Mouse (Mus musculus) heart, adult 2 months (tissue): ENCODE results near the gene Best1. TPM values are rescaled to one million over a fixed set of nuclear protein-coding genes. Genes with fewer than 3 reads are reported as not detected.

ENCODE experiments used
- DNase-seq, 2 experiments: peaks; one replicate each; pipeline ENCODE4 v3.0.0; 2021
- H3K27ac ChIP-seq: fragments of 200-600 bp; 2 replicates; pipeline ENCODE4 v1.8.1; 2022
- H3K27me3 ChIP-seq: fragments of 200-500 bp; 2 replicates; pipeline ENCODE4 v1.6.1; 2012; ENCODE audit warnings: mild to moderate bottlenecking, low read length, inconsistent platforms, mixed read lengths; ENCODE audit not compliant: control insufficient read depth, insufficient read depth
- H3K36me3 ChIP-seq: fragments of 200-500 bp; 2 replicates; pipeline ENCODE4 v1.6.1; 2012; ENCODE audit warnings: low read length, inconsistent platforms; ENCODE audit not compliant: control insufficient read depth, insufficient read depth
- H3K4me1 ChIP-seq: fragments of 200-500 bp; 2 replicates; pipeline ENCODE4 v1.6.1; 2011; ENCODE audit warnings: low read length; ENCODE audit not compliant: control insufficient read depth, insufficient read depth
- H3K4me3 ChIP-seq: fragments of 200-600 bp; 2 replicates; pipeline ENCODE4 v1.8.1; 2022
- H3K79me2 ChIP-seq: fragments of 200-500 bp; replicated peaks from 2 replicates; pipeline ENCODE4 v1.6.1; 2012; ENCODE audit warnings: mild to moderate bottlenecking, inconsistent platforms, low read length, moderate library complexity, mixed read lengths; ENCODE audit not compliant: control insufficient read depth, insufficient read depth
- H3K9ac ChIP-seq: fragments of 200-500 bp; 2 replicates; pipeline ENCODE4 v1.6.1; 2012; ENCODE audit warnings: low read depth, mild to moderate bottlenecking, control low read depth, inconsistent platforms, low read length, mixed read lengths
- CTCF ChIP-seq: fragments of 200-600 bp; IDR thresholded peaks from 2 replicates; pipeline ENCODE4 v1.8.1; 2022; ENCODE audit warnings: antibody characterized with exemption, mild to moderate bottlenecking, moderate library complexity
- EP300 ChIP-seq: fragments of 200-500 bp; IDR thresholded peaks from 2 replicates; pipeline ENCODE4 v1.6.1; 2011; ENCODE audit warnings: low read depth, low read length, control low read depth; ENCODE audit not compliant: insufficient read depth
- POLR2A ChIP-seq: fragments of 200-500 bp; IDR thresholded peaks from 2 replicates; pipeline ENCODE4 v1.6.1; 2011; ENCODE audit warnings: mild to moderate bottlenecking, low read depth, low read length, control low read depth; ENCODE audit not compliant: insufficient read depth
- WGBS: fragments of 180-500 bp; shearing (Covaris S2); methylation state at CpG from one replicate; pipeline ENCODE4 v1.1.7; 2018; 5-methylcytosine and 5-hydroxymethylcytosine counted together
- intact Hi-C: fragments of 180-260 bp; cut with DNase I; formaldehyde crosslinking; loops from one replicate; pipeline ENCODE4 v1.15.1; 2025
- polyA plus RNA-seq: library from polyadenylated mRNA; depleted of rRNA; stranded (reverse); fragments of >200 nt; gene quantifications from 2 replicates; pipeline ENCODE4 v1.2.3, GENCODE M21; 2012
- total RNA-seq, 2 experiments: library from RNA; stranded (reverse); gene quantifications; 2 replicates each; pipeline ENCODE4 v1.2.3; 2021

Gene Best1
- total and polyA plus RNA-seq, 3 experiments, result 0.10 to 0.45 (median 0.11) TPM

DNA sequence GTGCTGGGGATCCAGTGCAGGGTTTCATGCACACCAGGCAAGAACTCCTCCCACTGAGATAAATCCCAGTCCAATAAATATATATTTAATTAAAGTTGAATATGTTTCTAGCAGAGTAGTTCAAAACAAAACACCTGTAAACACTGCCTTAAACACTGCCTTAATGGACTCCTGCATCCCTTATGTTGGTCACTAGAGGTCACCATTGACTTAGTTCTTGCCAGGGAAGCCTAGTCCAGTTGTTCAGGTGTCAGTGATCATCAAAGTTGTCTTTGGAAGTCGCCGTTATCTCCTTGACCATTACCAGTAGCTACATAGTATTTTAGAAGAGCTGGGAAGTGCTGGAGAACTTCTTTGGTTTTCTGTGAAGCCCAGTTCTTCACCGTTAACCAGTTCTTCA, 1.1 kb downstream of the Best1 start:
- no peaks in the 10 kb centered on the region for H3K79me2 ChIP-seq
- no peak overlapping the region for H3K27ac ChIP-seq
- H3K27me3 ChIP-seq, result no peaks in the 10 kb centered on the region
- no peak overlapping the region for H3K4me3 ChIP-seq
- WGBS, result 11% methylated on average over 3 of the region's 3 CpGs
- intact Hi-C loops, result loop anchor here (1.0 to 2.0 kb wide), 4 partner anchors 20 to 198 kb away; no protein-coding TSS in a partner anchor
- no peaks in the 10 kb centered on the region for H3K4me1 ChIP-seq
- H3K36me3 ChIP-seq, result no peaks in the 10 kb centered on the region
- TF ChIP-seq CTCF (no peak; the same call in 1 of the 2 replicates), POLR2A (no peak), EP300 (no peak)
- no peak overlapping the region for H3K9ac ChIP-seq
- no peak for DNase-seq

- H3K79me2 ChIP-seq, result no peaks in the 10 kb centered on the region
- intact Hi-C loops, result no loop called here
- H3K36me3 ChIP-seq, result no peaks in the 10 kb centered on the region
- no peak overlapping the region for H3K27ac ChIP-seq
- WGBS, result 55% methylated on average over 13 of the region's 13 CpGs
- no peak overlapping the region for H3K4me3 ChIP-seq
- no peaks in the 10 kb centered on the region for H3K27me3 ChIP-seq
- no peak overlapping the region for H3K9ac ChIP-seq
- H3K4me1 ChIP-seq, result no peaks in the 10 kb centered on the region
- DNase-seq, result no peak
- TF ChIP-seq EP300 (no peak), POLR2A (no peak), CTCF (no peak)
Measured at GRCm38 (mm10) chr19:9998736-9999486, 2.5 kb downstream of the Best1 start.

- H3K4me1 ChIP-seq, result peaks cover 2% of the 10 kb centered on the region
- no peaks in the 10 kb centered on the region for H3K27me3 ChIP-seq
- TF ChIP-seq EP300, result no peak
- TF ChIP-seq POLR2A, result no peak
- no peak for TF ChIP-seq CTCF
- no peaks in the 10 kb centered on the region for H3K36me3 ChIP-seq
- no peak overlapping the region for H3K4me3 ChIP-seq
- no peak for DNase-seq
- H3K27ac ChIP-seq, result no peak overlapping the region
- 78% methylated on average over 2 of the region's 2 CpGs for WGBS
- intact Hi-C loops, result no loop called here
- H3K9ac ChIP-seq, result no peak overlapping the region
- H3K79me2 ChIP-seq, result no peaks in the 10 kb centered on the region
Measured at GRCm38 (mm10) chr19:9998063-9998416, 3.4 kb downstream of the Best1 start.

GRCm38 (mm10) chr19:9997204-9998062, 4.0 kb downstream of the Best1 start:
- intact Hi-C loops, result no loop called here
- no peaks in the 10 kb centered on the region for H3K36me3 ChIP-seq
- no peak overlapping the region for H3K9ac ChIP-seq
- 73% methylated on average over 12 of the region's 12 CpGs for WGBS
- DNase-seq, result no peak
- H3K27me3 ChIP-seq, result no peaks in the 10 kb centered on the region
- no peak for TF ChIP-seq POLR2A
- TF ChIP-seq CTCF, result no peak
- H3K4me3 ChIP-seq, result no peak overlapping the region
- H3K4me1 ChIP-seq, result peaks cover 2% of the 10 kb centered on the region
- no peak overlapping the region for H3K27ac ChIP-seq
- H3K79me2 ChIP-seq, result no peaks in the 10 kb centered on the region

DNA sequence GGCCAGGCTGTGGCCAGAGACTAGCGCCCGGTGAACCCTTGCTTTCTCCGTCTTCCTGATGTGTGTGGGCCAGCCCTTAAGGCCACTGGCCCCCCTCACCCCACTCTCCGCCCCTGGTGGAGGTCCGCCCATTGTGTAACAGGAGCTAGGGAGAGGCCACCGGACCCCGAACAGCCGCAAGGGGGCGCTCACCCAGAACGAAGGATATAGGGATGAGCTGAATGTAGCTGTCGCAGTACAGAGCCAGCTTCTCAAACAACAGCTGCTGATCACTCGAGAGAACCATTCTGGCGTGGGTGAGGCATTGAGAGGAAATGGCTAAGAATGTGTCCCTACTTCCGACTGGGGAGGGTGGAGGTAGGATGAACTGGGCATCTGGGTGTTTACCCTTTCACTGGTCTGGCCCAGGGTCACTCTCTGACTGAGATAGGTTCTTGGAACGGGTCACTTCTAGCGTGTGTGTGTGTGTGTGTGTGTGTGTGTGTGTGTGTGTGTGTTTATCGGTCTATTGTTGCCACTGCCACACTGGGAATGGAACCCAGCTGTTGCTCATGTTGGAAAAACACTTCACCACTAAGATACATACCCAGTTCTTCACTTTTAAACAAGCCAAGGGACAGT, 8.3 kb downstream of the Best1 start:
- Histone ChIP-seq H3K79me2 (no peaks in the 10 kb centered on the region), H3K27me3 (no peaks in the 10 kb centered on the region), H3K36me3 (no peaks in the 10 kb centered on the region), H3K27ac (no peak overlapping the region), H3K4me3 (no peak overlapping the region), H3K4me1 (peaks cover 2% of the 10 kb centered on the region), H3K9ac (no peak overlapping the region)
- WGBS, result 10% methylated on average over 17 of the region's 17 CpGs
- DNase-seq, result peak; percentile 86 to 90
- no peak for TF ChIP-seq POLR2A
- TF ChIP-seq CTCF, result peak; percentile 92
- TF ChIP-seq EP300, result peak; percentile 56; the same call in 1 of the 2 replicates
- intact Hi-C loops, result no loop called here
